Mouse (Mus musculus) heart, postnatal 0 days (tissue): ENCODE results near the gene Extl1.

Source experiments
- CTCF ChIP-seq: IDR thresholded peaks from 2 replicates; pipeline ENCODE4 v1.5.1; 2016; ENCODE audit warnings: antibody characterized with exemption, control low read depth, low read depth
- EP300 ChIP-seq: IDR thresholded peaks from 2 replicates; pipeline ENCODE4 v1.6.1; 2016; ENCODE audit warnings: antibody characterized with exemption, low read depth

DNA sequence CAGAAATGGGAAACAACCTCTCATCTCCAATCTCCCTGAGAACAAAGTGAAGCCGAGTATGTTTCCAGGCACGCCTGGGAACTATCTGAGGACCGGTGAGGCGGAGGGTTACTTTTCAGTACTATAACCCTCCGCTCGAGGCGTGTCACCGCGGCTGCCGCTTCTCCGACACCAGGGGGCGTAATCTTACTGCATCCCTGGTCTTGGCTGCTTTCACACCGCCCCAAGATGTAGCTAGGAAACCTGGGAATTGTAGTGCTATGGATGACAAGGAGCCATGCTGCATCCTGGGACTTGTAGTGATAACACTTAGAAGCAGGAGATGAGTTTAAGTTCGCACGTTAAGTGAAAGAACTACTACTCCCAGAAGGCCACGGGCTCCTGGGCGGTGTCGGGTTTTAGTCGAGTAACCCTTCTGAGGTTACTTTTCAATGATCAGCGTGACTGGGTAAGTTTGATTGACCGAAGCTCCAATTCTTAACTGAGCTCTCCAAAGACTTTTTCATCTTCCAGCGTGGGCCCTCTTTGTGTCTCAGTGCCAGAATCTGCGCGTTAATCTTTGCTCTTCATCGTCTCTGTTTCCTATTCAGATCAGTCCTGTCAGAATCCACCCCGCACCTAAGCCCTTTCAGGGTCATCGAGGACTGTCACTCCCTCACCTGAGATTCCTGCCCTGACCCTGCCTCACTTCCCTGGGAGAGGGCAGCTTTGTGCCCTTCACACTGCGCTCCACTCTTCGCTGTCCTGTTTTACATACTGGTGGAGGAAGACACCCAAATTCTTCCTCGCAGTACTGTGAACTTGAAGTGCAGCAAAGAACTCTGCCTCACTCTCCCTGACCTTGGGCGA, 12.6 kb upstream of the Extl1 start, which contains the start of gene Pafah2:
- TF ChIP-seq CTCF (peak; percentile 99), EP300 (peak; percentile 65; the same call in 1 of the 2 replicates)
